Mouse (Mus musculus) spleen, adult 10 weeks (tissue): ENCODE results near the gene Eprs. TPM values are rescaled to one million over a fixed set of nuclear protein-coding genes. Genes with fewer than 3 reads are reported as not detected.

Source experiments
- polyA plus RNA-seq: library from polyadenylated mRNA; stranded (reverse); fragments of 350-450 nt; fragmentation: Illumina TruSeq; extraction: RNeasy Lipid Tissue Mini Kit (QIAGEN cat#74804); gene quantifications from one replicate; pipeline ENCODE4 v1.2.3, GENCODE M21; 2015; ENCODE audit warnings: low replicate concordance; ENCODE audit not compliant: insufficient read depth

Eprs gene
- polyA plus RNA-seq: 64.1 TPM

DNA sequence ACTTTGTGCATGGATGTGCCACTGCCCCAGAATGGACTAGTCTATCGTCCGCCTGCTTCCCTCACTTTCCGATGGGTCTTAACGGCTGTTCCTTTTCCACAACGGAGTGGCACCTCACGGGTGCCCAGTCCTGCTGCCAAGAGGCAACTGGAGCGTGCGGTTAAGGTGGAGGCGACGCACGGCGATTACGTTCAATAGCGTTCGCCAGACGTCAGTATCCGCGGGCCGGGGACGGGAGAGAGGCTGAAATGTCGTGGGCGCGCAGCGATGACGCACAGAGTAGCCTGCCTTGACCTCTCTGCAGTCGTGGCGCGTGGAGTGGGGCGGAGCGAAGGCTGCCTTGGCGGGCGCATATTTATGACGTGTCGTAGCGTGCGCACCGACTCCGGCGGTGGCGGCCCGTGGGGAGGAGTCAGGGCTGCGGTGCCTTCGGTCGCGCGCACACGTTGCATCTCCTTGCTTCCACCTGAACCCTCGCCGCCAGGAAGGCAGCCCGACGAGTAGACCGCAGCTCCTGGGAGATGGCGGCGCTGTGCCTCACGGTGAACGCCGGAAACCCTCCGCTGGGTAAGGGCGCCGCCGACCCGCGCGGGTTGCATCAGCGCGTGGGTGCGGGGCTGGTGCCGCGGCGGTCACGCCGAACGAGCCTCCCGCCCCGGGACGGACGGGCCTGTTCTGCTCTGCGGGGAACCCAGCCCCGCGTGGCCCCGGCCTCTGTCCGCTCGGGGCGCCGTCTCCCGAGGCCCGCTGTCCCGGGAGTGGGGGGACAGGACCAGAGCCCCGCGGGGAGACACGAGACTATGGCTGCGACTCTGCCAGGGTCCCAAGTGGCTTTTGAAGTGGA, at the start of gene Eprs:
TSS of gene Eprs (plus strand) at position 368 of the 844 bp plus-strand sequence.

GRCm38 (mm10) chr1:185328721-185329610, 33.9 kb upstream of the Eprs start, which contains the start of gene Iars2:
TSS of gene Iars2 (minus strand) at chr1:185329396.

DNA sequence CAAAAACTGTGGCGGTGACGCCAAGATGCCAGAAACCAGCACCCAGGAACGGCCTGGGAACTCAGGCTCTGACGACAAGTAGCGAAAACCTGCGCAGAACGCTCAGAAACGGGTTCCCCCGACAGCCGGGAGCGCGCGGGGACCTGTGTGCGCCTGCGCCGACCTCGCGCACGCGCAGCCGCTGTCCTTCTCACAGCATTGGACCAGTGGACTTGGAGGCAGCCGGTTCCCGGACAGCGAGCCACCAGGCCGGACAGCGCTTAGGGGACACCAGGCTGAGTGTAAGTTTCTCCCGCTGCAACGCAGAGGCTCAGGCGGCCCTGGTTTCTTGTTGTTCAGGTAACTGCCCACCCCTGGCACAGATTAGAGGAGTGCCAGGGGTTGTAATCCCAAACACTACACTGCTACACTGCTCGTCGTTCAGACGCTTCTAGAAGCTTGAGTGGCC, 30.8 kb upstream of the Eprs start, which contains the start of gene Bpnt1:
TSS of gene Bpnt1 (plus strand) at position 167 of the 448 bp plus-strand sequence.

GRCm38 (mm10) chr1:185454575-185454954, 91.7 kb downstream of the Eprs start, which contains the start of gene Slc30a10:
TSS of gene Slc30a10 (plus strand) at chr1:185454848.

Other genes starting within 250 kb of the Eprs start
- 26.9 TPM for gene Rab3gap2, start 158.9 kb upstream of the Eprs start, polyA plus RNA-seq
- gene Iars2, start 33.6 kb upstream of the Eprs start, polyA plus RNA-seq: 32.0 TPM
- gene Bpnt1, start 30.9 kb upstream of the Eprs start, polyA plus RNA-seq: 19.0 TPM
- 0.12 TPM for gene Slc30a10, start 91.8 kb downstream of the Eprs start, polyA plus RNA-seq